Mouse (Mus musculus) megakaryocyte progenitor cell, adult 5-6 weeks (primary cell): Measurements from ENCODE around the gene Shoc2. TPM values are rescaled to one million over a fixed set of nuclear protein-coding genes. Genes with fewer than 3 reads are reported as not detected.

Experiments
- ATAC-seq: replicated peaks from 2 replicates; pipeline ENCODE4 v1.8.0; 2016; ENCODE audit warnings: mild to moderate bottlenecking, moderate TSS enrichment, inconsistent platforms; ENCODE audit not compliant: poor library complexity
- total RNA-seq, 2 experiments: library from RNA; stranded (forward) in 1 of 2; stranded (reverse) in 1 of 2; fragments of 157-497, 149-512 nt in 1 of 2; fragments of 200-1000 nt in 1 of 2; gene quantifications; 2 replicates each; pipeline versions ENCODE4 v1.2.3 to v1.2.4; 2015 to 2017

Shoc2 gene
- total RNA-seq, 2 experiments from 2014 or later, result 43.3 to 47.0 TPM

DNA sequence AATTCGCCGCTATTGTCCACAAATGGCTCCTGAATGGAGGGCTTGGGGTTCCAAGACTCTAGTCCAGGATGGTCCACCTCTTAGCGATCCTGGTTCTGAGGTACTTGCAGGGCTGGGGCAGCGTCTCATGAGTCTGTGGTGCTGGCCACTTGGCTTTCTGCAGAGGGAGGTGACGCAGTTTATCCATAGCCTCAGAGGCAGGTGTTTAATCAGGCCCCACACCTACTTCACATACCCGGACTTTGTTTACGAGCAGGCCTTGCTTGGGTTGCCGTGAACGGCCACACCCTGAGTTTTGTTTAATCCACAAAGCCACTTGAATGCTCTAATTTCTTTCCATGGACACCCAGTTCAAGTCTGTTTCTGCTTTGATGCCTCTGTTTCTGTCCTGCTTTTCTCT lies 137.2 kb downstream of the Shoc2 start:
- ATAC-seq, result no peak

DNA sequence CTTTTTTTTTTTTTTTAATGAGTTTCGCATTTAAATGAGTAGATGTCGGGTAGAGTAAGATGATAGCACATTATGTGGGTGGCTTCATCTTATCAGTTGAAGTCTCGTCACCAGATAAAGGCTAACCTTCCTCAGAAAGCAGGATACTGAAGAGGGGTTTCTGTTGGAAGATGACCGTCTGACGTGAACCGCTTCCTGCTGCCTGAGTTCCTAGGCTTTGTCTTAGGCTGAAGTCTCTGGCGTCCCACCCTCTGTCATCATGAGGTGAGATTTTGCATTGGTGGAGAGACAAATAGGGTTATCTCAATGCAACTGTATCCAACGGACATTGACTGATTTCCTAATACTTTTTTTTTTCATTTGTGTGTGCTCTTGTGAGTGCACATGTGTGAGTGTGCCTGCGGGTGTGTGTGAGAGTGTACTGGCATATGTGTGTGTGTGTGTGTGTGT lies 137.6 kb downstream of the Shoc2 start:
- no peak for ATAC-seq

Other genes with a start within 250 kb of the Shoc2 start
- gene Pdcd4, start 52.1 kb upstream of the Shoc2 start, total RNA-seq (2015), result 295 and 305 TPM in 2 replicates
- gene Pdcd4, start 52.1 kb upstream of the Shoc2 start, total RNA-seq (2017), result 358 and 441 TPM in 2 replicates
- gene Bbip1, start 321 bp downstream of the Shoc2 start, total RNA-seq (2015), result 72.9 and 88.8 TPM in 2 replicates
- 36.2 and 55.0 TPM in 2 replicates for gene Bbip1, start 321 bp downstream of the Shoc2 start, total RNA-seq (2017)
- gene Adra2a, start 99.8 kb downstream of the Shoc2 start, total RNA-seq (2015), result not detected in 2 replicates
- gene Adra2a, start 99.8 kb downstream of the Shoc2 start, total RNA-seq (2017), result 0.12 TPM in 1 of 2 replicates, not detected in the other